Mouse (Mus musculus): ENCODE data around the gene Olfr288.

Gene Olfr288

DNA sequence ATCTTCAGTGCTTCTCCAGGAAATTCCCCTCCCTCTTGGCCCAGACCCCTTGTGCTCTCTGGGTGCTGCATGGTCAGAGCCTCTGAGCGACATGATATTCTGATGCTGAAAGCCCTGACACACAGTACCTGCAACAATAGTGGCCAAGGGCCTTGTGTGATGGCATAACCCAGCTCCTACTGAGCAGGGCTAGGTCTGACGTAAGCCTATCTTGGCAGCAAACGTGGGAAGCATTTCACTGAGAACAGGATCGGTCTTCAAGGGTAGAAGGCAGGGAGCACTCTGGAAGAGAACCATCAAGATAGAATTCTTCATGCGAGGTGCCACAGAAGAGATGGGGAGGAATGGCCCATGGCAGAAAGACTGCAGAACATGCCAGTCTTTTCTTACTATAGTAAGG, 29.8 kb downstream of the Olfr288 start, which contains the start of gene Asb8:
TSS of gene Asb8 (minus strand) at position 101 of the 400 bp plus-strand sequence.
- no peak for DNase-seq

- no peak for DNase-seq
These were observed 32.8 kb downstream of the Olfr288 start for GRCm38 (mm10) chr15:98162561-98162960.

DNA sequence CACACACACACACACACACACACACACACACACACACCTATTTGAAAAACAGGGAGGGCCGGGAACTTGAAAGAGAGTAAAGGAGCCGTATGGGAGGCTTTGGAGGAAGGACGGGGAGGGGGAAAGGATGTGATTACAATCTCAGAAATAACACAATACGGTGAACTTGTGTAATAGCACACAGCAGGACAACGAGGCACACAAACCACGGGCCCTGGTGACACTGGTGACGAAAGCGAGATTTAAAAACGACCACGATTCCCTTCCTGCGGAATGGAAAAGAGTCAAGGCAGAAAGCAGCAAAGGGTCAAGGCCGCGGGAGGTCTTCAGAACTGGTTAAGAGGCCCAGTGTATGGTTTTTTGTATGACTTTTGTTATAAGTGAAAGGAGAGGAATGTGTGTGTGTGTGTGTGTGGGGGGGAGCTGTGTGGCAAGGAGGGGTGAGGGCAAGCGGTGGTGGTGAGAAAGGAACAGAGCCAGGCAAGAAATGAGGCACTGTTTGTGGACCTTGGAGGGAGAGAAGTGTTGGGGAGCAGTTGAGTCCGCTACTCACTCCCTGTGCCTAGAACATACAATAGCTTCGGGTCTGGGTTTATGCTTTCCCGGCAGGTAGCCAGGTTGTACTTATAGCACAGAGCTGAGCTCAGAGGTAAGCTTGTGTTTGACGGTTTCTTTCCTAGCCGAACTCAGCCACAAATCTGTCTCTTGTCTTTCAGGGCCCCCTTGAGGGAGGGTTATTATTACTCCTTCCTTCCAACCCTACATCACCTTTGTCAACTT, 34.1 kb downstream of the Olfr288 start:
- DNase-seq: peak in 1 of 2 experiments; percentile 14

DNA sequence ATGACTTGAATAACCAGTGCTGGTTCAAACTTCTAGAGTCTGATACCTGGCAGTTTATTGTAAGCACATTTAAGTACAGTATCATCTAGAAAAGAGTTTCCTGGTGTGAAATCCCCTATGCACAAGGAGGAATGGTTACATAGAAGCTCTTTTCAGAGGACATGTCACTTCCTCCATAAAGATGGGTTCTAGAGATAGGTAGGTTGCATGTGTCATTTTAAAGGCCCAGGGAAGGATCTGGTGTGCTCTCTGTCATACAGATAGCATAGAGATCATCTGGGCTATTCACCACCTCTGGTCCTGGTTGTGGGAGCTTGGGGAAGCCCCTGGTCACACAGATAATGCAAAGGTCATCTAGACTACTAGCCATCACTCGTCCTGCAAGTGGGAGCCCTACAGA, 38.1 kb downstream of the Olfr288 start:
- no peak for DNase-seq

- peak in 1 of 2 experiments; percentile 7 for DNase-seq
These were observed 39.4 kb downstream of the Olfr288 start for GRCm38 (mm10) chr15:98155944-98156343.

DNA sequence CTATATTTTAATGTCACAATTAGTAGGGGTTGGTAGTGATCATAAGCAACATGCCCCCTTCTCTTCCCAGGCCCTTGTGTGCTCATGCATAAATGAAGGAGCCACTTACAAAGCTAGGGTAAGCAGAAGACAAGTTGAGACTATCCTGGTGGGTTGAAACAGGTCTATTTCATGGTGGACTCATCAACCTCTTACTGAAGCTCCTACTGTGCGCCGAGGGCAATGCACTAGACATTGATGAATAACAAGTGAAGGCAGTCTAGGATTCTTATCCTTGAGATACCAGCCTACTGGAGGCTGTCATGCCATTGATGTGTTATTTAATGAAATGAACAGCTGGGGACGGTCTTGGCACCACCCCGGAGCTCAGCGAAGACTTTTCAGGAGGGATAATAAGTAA, 40.1 kb downstream of the Olfr288 start:
- no peak for DNase-seq

DNA sequence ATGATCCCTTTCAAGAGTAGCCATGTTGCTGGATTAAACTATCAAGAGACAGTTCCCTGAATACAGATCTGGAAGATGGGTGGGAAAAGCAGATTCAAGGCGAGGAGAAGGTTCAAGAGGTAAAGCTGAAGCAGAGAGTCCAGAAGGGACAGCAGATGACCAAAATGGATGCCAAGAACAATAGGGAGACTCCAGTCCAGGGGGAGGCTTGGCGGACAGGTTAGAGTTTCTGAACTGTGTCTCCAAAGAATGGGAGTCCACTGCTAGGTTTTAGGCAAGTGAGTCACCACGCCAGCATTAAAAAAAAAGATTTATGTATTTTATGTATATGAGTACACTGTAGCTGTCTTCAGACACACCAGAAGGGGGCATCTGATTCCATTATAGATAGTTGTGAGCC, 40.7 kb downstream of the Olfr288 start:
- no peak for DNase-seq

DNA sequence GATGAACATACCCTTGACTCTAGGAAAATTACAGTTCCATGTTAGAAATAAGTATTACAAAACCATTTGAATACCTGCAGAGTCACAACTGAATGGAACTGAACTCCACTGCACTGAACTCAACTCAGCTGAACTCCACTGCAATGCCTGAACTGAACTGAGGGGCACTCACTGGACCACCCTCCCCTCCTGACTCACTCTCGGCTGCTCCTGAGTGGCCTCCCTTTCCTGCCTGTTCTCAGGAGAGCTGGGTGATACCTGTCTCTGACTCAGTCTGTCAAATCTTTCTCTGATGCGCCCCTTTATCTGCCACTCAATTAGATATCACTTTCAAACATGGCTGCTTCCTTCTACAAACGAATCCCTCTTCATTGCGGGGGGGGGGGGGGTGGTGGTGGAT, 41.2 kb downstream of the Olfr288 start:
- DNase-seq: no peak

GRCm38 (mm10) chr15:98153625-98154024, 41.7 kb downstream of the Olfr288 start:
- no peak for DNase-seq

- peak in 1 of 2 experiments; percentile 13 for DNase-seq
These were observed 42.4 kb downstream of the Olfr288 start for GRCm38 (mm10) chr15:98152916-98153315.

DNA sequence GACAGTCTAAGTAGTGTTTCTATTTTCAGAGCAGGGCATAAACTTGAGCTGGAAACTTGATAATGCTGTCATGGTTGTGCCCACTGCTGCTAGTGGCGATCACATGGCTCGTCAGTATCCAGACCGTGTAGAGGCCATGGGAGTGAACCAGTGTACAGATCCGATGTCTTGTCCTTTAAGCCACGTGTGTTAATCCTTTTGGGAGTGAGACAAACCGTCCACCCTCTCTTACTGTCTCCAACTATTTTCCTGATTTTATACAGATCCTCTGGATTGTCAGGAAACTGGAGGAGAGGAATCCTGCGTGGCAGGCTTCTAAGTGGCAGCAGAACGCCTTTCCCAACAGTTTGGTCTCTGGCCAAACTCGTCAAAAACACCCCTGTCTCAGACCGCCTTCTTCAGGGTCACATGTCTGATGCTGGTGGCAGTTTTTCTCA, 46.2 kb downstream of the Olfr288 start:
- peak in 1 of 2 experiments; percentile 7 for DNase-seq

GRCm38 (mm10) chr15:98148356-98148755, 47.0 kb downstream of the Olfr288 start:
- DNase-seq: no peak

GRCm38 (mm10) chr15:98145559-98146181, 49.7 kb downstream of the Olfr288 start:
- peak; percentile 92 to 95 for DNase-seq

- no peak for DNase-seq
These were observed 50.4 kb downstream of the Olfr288 start for GRCm38 (mm10) chr15:98144861-98145507.

- DNase-seq: no peak
These were observed 52.8 kb downstream of the Olfr288 start for GRCm38 (mm10) chr15:98142515-98142914.

DNA sequence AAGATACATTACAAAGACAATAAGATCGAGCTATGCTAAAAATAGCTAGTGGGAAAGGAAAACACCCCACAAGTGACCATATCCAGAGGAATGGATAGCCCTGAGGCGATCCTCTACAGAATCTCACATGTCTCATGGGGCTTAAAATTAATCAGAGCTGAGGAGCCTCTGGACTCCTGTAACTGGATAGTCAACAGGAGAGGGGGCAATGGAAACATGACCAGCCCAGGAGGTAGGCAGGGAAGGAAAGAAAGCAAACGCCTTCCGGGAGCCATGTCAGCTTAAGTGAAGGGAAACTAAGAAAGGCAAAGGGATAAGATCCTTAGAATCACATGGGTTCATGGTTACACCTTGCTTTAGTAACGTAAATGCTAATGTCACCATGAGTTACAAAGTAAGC, 54.5 kb downstream of the Olfr288 start:
- no peak for DNase-seq

GRCm38 (mm10) chr15:98139763-98140162, 55.6 kb downstream of the Olfr288 start:
- no peak for DNase-seq

GRCm38 (mm10) chr15:98136871-98137270, 58.5 kb downstream of the Olfr288 start:
- no peak for DNase-seq

Measured in lung, adult 18-20 months (tissue).